Mouse (Mus musculus): ENCODE results near the gene Ociad2. TPM values are rescaled to one million over a fixed set of nuclear protein-coding genes. Genes with fewer than 3 reads are reported as not detected.

The Ociad2 gene
- total RNA-seq (2015) = 0.11 TPM in 1 of 2 replicates, not detected in the other
- total RNA-seq (2017) = 1.8 TPM in 1 of 2 replicates, not detected in the other

DNA sequence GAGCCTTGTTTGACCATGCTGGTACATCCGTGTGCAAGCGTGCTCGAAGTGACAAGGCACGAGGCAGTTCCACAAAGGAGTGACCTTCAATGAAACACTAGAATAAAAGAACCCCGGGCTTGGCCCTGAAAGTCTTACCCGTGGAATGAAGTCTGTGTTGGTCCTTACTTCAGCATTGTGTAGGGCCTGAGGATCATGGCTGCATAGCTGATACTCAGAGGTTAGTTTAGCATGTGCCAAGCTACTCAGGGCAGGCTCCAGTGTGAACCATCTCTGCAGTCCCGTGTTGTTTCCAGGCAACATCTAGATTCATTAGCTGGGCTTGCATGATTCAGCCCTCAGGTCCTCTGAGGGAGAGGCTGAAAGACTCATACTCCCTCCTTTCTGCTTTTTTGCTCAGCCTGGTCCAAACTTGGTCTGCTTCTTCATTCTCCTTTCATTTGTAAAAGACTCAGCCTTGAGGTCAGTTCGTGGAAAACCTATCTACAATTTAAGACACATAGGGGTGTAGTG is at the start of gene Ociad2:
Gene Ociad2, minus strand, starts transcription at position 306 of the 513 bp plus-strand sequence.
- no peak for ATAC-seq (ENCODE audit: poor library complexity, severe bottlenecking)

DNA sequence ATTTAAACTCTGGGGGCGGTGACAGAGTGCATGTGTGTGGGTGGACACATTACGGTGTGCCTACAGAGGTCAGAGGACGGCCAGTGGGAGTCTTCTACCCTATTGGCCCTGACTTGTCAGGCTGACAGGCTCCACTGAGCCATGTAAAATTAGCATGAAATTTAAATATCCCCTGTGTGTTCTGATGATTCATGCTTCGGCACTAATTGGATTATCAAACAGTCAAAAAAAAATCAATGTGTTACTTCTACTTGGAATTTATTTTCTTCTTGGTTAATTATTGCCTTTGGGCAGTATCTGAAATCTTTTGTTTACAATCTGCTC is 42.8 kb upstream of the Ociad2 start:
- ATAC-seq (ENCODE audit: poor library complexity, severe bottlenecking) = no peak

DNA sequence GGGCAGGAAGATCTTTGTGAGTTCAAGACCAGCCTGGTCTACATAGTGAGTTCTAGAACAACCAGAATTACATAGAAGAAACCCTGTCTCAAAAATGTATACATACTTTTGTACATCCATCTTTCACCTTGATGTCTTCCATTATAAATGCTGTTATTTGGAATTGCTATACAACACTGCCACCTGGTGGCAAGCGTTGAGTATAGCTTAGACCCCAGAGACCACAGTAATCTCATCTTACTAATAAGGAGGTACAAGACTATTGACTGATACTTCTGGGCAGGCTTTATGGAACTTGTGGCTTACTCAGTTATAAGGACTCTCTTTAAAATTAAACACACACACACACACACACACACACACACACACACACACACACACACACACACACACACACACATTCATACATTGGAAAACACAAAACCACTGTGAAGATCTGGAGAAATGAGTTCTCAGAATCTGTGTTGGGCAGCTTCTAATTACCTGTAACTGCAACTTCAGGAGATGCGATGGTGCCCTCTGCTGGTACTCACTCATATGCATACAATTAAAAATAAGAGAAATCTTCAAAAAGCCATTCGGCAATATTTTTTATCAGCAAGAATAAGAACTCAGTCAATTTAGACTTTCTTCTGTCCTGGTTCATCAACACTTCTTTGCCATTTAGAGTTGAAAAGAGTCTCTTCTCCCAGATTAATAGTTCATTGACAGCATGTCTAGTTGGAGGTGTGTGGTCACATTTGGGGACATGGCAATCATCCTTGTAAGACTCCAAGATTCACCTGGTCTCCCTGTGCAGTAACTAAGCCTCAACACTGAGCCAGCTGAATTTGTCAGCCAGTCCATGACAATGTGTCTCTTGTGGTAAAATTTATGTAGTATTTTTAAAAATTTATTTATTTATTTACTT is 42.2 kb upstream of the Ociad2 start:
- peak; percentile 45; the same call in 1 of the 2 replicates for ATAC-seq (ENCODE audit: poor library complexity, severe bottlenecking)

GRCm38 (mm10) chr5:73381976-73382540 is 41.2 kb upstream of the Ociad2 start:
- no peak for ATAC-seq (ENCODE audit: poor library complexity, severe bottlenecking)

- no peak for ATAC-seq (ENCODE audit: poor library complexity, severe bottlenecking)
Measured at GRCm38 (mm10) chr5:73381510-73381909, 40.7 kb upstream of the Ociad2 start.

GRCm38 (mm10) chr5:73380829-73381228 is 40.0 kb upstream of the Ociad2 start:
- ATAC-seq (ENCODE audit: poor library complexity, severe bottlenecking) = no peak

GRCm38 (mm10) chr5:73379908-73380307 is 39.1 kb upstream of the Ociad2 start:
- peak; percentile 56 for ATAC-seq (ENCODE audit: poor library complexity, severe bottlenecking)

GRCm38 (mm10) chr5:73376491-73376890 is 35.7 kb upstream of the Ociad2 start:
- no peak for ATAC-seq (ENCODE audit: poor library complexity, severe bottlenecking)

DNA sequence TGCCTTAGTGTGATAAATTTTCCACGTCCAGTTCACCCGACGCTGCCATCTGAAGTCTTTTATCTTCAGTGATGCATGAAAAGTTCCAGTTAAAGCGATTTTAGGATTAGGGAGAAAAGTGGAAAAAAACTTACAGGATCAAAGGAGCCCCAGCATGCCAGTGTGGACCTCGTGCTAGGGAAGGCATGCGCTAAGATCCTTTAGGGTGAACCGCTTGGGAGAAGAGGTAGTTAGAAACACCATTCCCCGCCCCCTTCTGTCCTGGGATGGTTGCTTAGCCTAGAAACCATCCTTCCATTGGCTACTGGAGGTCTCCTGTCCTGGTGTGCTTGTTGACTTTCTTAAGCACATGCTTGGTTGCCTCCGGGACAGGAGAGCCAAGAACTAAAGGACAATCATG is 35.2 kb upstream of the Ociad2 start:
- no peak for ATAC-seq (ENCODE audit: poor library complexity, severe bottlenecking)

DNA sequence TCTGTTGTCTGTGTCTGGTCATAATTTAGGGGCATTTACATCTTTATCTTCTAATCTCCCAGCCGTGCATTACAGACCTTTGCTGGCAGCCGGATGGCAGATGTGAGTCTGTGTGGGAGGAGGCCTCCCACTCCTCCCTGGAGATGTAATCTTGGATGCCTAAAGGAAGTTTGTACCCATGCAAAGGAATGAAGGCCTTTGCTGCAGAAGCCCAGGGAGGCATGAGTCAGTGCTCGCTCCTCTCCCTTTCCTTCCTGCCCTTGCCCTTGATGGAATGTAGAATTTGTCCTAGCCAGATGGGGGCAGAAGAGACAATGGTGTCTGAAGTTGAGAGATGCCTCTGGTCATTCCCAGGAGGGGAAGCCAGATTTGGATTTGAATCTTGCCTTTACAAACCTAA is 32.4 kb upstream of the Ociad2 start:
- ATAC-seq (ENCODE audit: poor library complexity, severe bottlenecking) = no peak

GRCm38 (mm10) chr5:73372601-73373000 is 31.8 kb upstream of the Ociad2 start:
- ATAC-seq (ENCODE audit: poor library complexity, severe bottlenecking) = no peak

GRCm38 (mm10) chr5:73369731-73370130 is 28.9 kb upstream of the Ociad2 start:
- no peak for ATAC-seq (ENCODE audit: poor library complexity, severe bottlenecking)

- ATAC-seq (ENCODE audit: poor library complexity, severe bottlenecking) = no peak
Measured at GRCm38 (mm10) chr5:73368845-73369447, 28.1 kb upstream of the Ociad2 start.

GRCm38 (mm10) chr5:73367906-73368305 is 27.1 kb upstream of the Ociad2 start:
- ATAC-seq (ENCODE audit: poor library complexity, severe bottlenecking) = no peak

DNA sequence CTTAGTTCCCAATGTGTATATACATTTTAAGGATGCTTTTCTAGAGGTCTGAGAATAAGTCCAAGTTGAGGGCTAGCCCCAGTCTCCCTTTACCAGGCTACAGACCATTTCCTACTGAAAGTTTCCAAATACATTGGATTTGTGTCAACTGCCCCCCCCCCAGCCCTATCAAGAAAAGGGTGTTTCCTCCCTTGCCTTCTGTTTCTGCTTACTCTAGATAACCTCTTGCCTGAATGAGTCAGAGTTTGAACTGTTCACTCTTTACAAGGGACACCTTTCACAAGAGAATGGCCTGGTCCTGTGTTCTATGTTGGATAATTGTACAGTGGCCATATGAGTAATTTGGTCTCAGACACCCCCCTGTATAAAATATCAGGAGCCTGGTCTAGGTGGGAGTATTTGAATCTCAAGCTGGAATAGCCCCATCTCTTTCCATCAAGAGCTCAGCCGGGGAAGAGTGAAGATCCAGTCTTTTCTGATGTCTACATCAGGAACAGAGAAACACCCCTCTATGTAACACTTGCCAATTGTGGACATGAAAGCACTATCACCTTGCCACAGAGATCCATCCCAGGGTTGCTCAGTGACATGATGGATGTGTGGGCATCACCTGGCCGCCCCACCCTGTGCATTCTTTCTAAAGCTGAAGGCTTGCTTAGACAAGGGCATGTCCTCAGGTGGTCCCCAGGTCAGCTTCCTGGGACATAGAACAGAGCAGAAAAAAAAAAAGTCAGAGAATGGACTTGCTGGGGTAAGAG is 23.5 kb upstream of the Ociad2 start:
- ATAC-seq (ENCODE audit: poor library complexity, severe bottlenecking) = no peak; the same call in 1 of the 2 replicates

GRCm38 (mm10) chr5:73362791-73363190 is 22.0 kb upstream of the Ociad2 start:
- no peak for ATAC-seq (ENCODE audit: poor library complexity, severe bottlenecking)

GRCm38 (mm10) chr5:73362338-73362737 is 21.5 kb upstream of the Ociad2 start:
- ATAC-seq (ENCODE audit: poor library complexity, severe bottlenecking) = no peak

DNA sequence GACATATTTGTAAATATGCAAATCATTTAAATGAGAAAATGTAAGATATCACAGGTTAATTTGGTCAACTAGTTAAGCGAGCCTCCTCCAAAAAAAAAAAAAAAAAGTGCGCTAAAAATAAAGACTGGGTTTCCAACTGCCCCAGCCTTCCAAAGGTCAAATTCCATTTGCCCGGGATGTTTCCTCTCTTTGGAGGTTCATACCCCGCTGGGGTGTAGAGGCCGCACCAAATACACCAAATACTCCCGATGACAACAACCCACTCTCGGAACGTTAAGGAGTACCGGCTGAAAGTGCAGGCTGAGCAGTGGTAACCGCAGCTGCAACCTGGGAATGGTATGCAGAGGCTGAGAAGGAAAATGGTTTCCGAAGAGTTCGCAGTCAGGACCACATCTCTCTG is 19.4 kb upstream of the Ociad2 start:
- ATAC-seq (ENCODE audit: poor library complexity, severe bottlenecking) = no peak

- no peak for ATAC-seq (ENCODE audit: poor library complexity, severe bottlenecking)
Measured at GRCm38 (mm10) chr5:73359752-73360141, 18.9 kb upstream of the Ociad2 start.

DNA sequence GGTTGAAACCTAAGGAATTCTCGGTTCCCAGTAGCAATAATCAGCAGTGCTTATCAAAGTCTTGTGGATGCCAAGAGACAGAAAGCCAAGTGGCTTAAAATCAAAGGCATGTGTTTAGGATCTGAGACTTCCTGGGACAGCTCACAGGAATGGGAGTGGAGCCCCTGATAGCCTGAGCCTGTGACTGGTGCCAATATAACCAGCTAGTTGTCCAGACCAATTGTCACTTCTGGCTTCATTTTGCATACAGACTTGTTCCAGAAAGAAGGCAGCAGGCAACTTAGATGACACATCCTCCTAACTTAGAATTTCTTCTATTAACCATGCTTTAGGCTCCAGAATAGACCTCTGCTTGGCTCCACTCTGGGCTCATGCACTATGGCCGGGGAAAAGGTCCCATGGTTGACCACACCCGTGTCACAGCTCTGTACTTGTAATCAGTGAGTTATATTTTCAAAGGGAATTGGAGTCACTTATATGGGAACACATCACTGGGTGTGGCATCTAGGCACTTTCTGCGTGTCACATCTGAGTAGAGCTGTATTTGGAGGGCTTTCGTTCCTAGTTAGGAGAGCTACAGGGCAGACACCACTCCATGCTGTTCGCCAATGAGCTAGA is 18.4 kb upstream of the Ociad2 start:
- ATAC-seq (ENCODE audit: poor library complexity, severe bottlenecking) = no peak

DNA sequence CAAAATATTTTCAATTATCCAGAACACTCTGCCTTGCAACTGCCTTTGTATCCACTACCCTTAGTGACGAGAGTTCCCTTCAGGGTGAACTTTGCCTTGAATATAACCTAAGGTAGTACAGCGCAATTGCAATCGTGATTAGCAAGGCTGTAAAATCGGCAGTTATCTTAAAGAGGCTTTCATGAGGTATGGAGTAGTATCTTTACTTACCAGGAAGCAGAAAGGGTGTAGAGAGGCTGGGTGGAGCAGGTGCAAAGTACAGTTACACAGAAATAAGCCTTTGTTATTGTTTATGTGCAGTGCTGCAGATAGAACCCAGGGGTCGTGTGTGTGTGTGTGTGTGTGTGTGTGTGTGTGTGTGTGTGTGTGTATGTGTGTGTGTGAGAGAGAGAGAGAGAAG is 14.6 kb upstream of the Ociad2 start:
- no peak for ATAC-seq (ENCODE audit: poor library complexity, severe bottlenecking)
